Mouse (Mus musculus) frontal cortex, adult 2 months (tissue): Measurements from ENCODE around the gene Gng8. TPM values are rescaled to one million over a fixed set of nuclear protein-coding genes. Genes with fewer than 3 reads are reported as not detected.
A peak's percentile ranks its signal among the peaks of the same experiment; 100 is the strongest.

Source experiments
- DNase-seq, 2 experiments: peaks; one replicate each; pipeline ENCODE4 v3.0.0; 2022; ENCODE audit warnings: low spot score in 1 of 2; ENCODE audit errors: extremely low spot score in 1 of 2
- polyA plus RNA-seq: library from polyadenylated mRNA; depleted of rRNA; stranded (reverse); fragments of >200 nt; gene quantifications from 2 replicates; pipeline ENCODE4 v1.2.3, GENCODE M21; 2012

Gng8 gene
- polyA plus RNA-seq, 1 experiment: 5.9 TPM

DNA sequence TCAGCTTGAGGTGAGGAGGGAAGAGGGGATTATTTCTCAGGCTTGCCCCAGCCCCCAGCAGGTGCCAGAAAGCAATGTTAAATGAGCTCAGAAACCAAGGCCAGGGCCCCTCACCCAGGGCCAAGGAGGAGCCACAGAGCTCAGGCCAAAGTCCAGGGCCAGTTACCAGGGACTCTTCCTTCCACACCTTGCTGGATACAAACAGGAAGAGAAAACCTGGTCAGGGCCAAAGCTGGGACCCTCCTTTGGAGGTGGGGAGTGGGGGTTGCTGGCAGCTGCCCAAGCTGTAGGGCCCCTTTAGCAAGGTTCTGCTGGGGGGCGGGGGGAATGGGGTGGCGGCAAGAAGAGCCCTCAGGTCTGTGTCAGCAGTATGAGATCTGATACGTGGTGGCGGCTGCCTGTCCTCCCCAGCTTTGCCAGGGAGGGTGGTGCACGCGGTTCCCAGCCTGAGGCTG lies 30.3 kb downstream of the Gng8 start:
- DNase-seq: no peak

DNA sequence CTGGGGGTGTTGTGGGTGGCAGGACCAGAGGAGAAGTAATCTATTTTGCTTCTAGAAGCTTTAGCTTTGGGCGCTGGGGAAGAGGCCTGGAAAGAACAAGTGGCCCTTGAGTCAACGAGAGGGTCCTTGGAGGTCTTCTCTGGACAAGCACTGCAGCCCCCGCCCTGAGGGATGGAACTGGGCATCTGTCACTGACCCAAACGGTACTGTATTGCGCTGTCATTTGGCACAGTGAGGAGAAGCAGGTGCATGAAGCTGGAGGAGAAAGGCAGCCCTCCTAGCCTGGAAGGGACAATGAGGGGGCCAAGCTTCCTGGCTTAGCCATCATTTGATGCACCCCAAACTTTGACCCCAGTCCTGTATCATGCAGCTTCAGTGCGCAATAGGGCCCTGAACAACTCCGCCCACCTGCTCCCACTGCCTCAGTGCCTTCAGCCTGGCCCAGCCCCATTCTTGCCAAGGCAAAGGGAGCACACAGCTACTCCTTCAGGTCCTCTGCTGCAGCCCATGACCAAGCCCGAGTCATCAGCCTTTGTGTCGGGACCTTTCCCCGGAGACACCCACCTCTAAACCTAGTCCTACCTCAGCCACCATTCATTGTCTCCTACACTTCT lies 30.9 kb downstream of the Gng8 start:
- DNase-seq: peak in 1 of 2 experiments; percentile 66

DNA sequence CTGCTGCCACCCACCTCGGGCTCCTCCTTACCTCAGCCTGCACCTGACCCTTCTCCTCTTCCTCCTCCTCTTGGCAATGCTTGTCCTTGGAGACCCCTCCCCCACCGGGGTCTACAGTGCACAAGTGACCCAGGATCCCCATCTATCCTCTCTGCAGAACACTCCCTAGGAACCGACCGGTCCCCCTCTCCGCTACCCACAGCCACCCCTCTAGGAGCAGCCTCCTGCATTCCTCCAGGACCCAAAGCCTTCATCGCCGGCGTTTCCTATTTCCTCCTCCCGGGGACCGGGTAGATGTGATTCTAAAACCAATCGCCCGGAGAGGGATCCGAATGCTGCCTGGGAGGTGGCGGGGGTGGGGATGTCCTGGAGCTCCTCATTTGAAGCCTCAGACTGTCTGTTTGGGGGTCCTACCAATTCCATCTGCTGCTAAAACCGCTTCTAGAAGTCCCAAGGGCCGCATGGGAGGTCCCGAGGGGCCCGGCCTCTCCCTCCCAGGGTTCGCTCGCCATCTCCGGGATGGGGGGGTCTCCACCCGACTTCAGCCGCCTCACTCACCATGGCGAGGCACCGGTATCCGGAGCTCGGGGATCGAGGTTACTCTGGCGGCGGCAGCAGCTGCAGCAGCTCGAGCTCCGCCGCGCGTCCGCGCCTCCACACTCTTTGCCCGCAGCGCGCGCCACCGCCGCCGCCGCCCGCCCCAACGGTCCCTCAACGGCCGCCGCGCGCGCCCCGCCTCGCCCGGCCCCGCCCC lies 31.9 kb downstream of the Gng8 start:
- DNase-seq: peak in 1 of 2 experiments; percentile 50

DNA sequence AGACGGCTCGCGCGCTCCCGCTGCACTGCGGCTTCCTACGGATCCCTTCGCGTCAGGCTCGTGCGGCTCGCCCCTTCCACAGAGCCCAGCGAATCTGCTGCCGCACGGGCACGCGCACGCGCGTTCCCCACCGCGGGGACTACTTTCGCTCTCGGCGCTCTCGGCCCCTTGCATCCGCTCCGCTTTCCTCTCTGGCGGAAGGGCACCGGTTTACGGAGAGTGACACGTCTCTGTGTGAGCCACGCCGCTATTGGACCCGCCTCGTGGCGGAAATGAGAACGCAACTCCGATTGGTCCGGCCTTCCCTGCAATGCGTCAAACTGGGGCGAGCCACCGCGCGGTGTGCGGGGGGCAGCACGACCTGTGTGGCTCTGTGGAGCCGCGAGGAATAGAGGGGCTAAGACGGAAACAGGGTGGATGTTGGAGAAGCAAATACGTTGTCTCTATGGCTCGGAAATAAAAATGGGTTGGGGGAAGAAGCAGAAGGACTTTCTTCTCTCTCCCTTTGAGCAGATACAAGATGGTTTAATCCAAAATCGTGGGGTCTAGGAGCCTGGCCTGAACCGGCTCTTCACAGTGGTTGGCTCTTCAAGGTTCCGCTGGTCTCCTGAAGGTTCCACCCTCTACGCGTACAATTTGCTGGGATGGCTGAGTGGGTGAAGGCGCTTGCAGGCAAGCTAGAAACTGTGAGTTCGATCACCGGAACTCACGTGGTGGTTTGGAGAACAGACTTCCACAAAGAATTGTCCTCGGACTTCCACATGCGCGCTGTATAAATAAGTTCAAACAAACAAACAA lies 32.6 kb downstream of the Gng8 start, which contains the start of gene Calm3:
Gene Calm3 (minus strand): TSS at position 78 of the 798 bp plus-strand sequence.
- DNase-seq: peak; percentile 98 to 100

DNA sequence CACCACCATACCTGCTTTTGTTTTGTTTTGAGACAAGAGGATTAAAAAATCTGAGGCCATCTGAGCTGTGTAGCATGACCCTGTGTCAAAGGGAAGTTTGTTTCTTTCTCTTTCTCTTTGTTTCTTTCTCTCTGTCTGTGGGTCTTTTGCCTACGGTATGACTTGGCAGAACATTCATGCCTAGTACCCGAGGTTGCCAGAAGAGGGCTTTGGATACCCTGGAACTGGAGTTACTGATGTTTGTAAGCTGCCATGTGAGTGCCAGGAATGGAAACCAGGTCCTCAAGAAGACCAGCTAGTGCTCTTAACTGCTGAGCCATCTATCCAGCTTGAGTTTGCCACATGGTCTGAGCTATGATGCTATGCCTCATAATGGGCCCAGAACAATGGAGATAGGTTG lies 36.8 kb downstream of the Gng8 start:
- DNase-seq: no peak

DNA sequence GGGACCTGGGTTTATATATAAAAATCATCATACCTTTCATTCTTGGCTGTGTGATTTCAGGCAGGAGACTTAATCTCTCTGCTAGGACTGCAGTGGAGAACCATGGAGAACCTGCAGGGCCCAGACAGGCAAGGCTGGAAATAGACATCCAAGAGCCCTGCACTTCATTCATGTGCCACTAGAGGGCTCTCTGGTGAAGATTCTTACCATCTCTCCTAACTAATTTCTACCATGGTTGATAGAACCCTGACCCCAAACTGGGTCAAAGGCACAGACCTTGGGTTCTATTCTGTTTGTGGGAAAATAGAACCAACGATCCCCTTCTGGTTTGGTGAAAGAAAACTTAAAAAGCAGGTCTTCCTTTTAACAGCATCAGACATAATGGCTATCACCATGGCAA lies 39.3 kb downstream of the Gng8 start:
- peak in 1 of 2 experiments; percentile 93 for DNase-seq

DNA sequence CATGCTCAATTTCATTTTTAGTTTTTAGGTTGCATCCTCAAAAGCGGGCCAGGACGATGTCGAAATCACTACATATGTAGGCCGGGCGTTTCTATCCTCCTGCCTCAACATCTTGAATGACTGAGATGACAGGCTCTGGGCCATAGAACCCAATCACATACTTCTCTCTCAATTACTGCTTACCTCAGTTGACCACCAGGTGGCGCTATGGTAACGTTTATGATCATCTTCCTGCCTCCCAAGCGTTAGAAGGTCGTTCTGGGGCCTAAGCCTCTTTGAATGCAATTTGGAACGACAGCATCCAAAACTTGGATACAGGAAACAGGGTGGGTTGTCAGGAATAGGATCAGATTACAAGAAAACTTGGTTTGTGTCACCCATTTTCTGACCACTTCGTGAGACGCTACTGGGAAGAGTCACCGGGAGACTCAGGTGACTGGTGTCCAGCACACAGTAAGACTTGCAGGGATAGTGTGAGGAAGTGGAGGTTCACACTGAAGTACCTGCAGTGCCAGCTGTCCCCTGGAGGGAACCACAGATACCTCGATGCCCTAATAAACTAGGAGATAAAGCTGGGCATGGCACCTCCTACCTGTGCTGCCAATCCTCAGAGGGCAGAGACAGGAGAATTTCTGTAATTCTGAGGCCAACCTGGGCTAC lies 40.5 kb downstream of the Gng8 start:
- peak; percentile 86 to 96 for DNase-seq

DNA sequence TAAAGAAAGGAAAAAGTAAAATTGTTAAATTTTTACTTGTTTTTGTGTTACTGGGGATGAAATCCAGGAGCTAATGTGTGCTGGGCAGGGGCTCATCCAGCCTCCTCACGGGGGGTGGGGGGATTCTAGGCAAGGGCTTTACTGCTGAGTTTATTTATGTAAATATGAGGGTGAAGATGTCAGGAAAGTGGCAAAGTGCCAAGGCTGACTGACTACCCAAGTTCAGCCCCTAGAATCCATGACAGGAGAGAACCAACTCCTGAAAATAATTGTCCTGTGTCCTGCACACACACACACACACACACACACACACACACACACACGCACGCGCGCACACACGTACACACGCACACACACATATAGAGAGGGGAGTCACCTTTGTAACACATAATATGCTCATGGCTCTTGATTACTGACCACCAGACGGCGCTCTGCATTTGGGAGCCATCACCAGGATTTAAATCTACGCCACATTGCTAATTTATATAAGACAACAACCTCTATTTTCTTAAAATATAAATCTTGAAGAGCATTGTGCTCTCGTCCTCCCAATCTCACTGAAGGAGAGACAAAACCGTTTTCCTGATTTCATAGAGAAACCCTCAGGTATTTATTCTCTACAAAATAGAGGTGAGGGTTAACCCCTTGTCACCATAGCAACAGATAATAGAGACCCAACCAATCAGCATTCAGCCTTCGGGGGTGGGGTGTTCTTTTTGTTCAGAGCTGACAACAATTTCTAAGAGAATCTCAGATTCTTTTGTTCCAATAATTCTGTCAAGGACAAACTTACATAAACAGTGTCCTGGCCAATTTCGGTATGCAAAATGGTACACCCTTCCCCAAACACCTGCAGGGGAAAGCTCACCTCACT lies 41.4 kb downstream of the Gng8 start:
- peak in 1 of 2 experiments; percentile 85 for DNase-seq

DNA sequence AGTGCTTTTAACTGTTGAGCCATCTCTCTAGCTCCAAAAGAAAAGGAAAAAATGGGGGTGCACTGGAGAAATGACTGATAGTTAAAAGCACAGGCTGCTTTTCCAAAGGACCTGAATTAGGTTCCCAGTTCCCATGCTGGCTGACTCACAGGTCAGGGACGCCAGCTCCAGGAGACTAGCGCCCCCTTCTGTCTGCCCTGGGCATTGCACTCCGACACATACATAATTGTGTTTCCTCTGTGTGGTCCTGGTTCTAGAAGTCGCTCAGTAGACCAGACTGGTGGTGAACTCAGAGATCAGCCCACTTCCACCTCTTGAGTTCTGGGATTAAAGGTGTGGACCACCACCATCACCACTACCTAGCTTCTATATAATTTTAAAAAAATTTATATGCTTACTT lies 45.7 kb downstream of the Gng8 start:
- no peak for DNase-seq

DNA sequence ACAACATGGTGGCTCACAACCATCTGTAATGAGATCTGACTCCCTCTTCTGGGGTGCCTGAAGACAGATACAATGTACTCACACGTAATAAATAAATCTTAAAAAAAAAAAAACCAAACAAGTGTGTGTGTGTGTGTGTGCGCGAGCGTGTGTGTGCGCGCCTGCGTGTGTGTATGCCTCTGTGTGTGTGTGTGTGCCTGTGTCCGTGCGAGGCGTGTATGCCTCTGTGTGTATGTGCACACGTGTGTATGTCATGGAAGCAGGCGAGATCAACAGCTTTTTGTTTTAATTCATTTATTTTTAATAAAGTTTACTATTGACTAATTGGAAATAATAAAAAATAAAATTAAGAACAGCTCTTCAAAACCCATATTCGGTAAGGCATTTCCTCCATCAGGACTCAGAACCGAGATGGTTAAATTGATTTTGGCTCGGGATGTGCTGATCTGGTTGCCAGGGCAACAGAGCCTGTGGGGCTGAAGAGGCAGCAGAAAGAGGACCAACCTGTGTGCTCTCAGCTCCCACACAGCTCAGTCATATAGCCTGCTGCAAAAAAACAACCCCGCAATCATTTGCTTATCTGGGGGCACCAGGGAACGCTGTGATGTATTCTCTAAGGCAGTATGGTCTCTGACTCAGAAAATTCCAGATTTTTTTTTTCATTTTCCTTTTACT lies 46.7 kb downstream of the Gng8 start:
- DNase-seq: peak in 1 of 2 experiments; percentile 80

DNA sequence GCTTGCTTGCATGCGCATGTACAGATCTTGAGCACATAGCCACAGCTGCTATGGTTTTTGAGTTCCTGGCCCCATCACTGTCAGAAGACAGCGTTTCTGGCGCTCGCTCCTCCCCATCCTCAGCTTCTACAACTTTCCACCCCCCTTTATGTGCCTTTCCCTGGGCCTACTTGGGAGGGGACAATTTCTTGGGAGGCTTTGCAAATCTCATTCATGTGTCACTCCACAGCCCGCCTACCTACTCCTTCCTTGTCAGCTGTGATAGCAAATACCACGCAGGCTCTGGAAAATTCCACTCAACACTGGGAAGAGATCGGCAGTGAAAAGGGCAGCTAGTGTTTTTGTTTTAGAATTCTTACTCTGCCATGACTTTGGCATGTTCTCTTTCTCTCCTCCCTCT lies 48.7 kb downstream of the Gng8 start:
- DNase-seq: peak in 1 of 2 experiments; percentile 89

DNA sequence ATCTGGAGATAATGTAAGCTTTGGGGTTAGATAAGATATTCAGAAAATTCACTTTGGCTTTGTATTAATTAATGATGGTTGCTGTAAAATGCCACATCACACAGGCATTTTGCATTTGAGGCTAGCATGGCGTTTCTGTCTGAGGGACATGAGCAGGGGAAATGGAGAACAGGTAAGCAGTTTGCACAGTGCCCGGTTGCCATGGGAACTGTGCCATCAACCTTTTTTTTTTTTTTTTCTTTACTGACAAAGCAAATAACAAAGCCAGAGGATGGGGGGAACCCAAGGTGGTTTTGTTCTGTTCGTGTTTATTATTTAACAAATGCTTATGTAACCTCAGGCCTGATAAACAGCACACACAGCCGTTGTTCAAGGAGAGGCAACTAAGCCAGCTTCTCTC lies 51.3 kb downstream of the Gng8 start:
- DNase-seq: no peak

DNA sequence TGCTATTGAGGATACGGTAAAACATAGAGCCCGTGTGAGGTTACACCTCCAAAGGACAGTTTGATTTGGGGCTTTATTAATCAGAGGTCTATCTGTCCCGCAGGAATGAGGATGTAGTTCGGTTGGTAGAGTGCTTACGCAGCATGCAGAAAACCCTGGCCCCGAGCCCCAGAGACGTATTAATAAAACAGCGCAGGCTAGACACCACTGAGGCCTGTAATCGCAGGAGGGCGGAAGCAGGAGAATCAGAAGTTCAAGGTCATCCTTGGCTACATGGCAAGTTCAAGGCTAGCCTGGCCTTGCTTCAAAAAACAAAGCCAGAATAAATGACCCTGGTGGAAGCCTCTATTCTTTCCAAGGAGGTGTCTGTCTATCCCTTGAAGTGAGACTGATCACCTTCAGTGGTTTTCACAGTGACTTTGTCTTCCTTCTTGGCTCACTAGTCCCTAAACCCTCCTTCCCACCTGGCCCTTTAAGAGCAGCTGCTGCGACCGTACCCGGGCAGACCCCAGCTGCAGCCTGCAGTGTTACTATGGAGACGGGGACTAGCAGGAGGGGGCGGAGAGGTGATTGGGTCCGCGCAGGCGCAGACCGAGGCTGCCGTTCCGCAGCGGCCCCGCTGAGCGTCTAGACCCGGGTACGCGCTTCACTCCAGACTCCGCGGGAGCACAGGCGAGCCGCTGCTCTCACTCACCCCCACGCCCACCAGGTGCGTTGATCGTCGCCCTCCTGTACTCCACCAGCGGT lies 52.6 kb downstream of the Gng8 start, which contains the start of gene Pnmal2:
Gene Pnmal2 (plus strand): TSS at position 622 of the 747 bp plus-strand sequence.
- peak; percentile 82 to 91 for DNase-seq

DNA sequence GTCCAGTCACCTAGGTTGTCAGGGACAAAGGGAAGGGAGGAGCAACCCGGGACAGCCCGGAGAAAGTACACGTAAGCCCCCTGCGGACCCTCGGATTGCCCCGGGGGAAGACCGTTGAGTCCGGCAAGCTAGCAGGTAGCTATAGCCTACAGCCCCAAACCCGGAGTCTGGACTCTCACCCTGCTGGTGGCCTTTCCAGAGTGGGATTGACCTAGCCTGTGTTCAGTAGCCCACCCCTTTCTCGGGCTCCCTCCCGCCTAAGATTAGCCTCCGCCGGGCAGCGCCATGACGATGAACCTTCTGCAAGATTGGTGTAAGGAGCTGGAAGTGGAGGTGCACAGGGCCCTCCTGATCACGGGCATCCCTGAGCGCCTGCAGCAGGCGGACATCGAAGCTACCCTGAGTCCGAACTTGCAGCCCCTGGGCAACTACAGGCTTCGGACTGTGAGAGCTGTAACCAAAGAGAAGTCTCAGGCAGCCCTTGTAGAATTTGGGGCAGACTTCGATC lies 53.3 kb downstream of the Gng8 start:
- no peak for DNase-seq
